Mouse (Mus musculus) intestine, postnatal 0 days (tissue): ENCODE results near the gene Rusc2. TPM values are rescaled to one million over a fixed set of nuclear protein-coding genes. Genes with fewer than 3 reads are reported as not detected.
A peak's percentile ranks its signal among the peaks of the same experiment; 100 is the strongest.

ENCODE experiments used
- ATAC-seq: fragments of 200-750 bp; cut with Nextera tagmentation; 2 replicates; pipeline ENCODE4 v1.8.0; 2017; ENCODE audit warnings: mild to moderate bottlenecking, moderate TSS enrichment, moderate library complexity
- H3K27ac ChIP-seq: fragments of 300-500 bp; sonication (generic); 2 replicates; pipeline ENCODE4 v1.5.1; 2014; ENCODE audit warnings: mild to moderate bottlenecking, low read depth, low read length, moderate library complexity
- H3K27me3 ChIP-seq: fragments of 300-500 bp; sonication (generic); replicated peaks from 2 replicates; pipeline ENCODE4 v1.6.1; 2014; ENCODE audit warnings: low read length, mixed read lengths; ENCODE audit not compliant: control insufficient read depth, insufficient read depth
- H3K36me3 ChIP-seq: fragments of 300-500 bp; sonication (generic); 2 replicates; pipeline ENCODE4 v1.6.1; 2014; ENCODE audit warnings: mild to moderate bottlenecking, moderate library complexity; ENCODE audit not compliant: control insufficient read depth, insufficient read depth
- H3K4me1 ChIP-seq: fragments of 300-500 bp; sonication (generic); replicated peaks from 2 replicates; pipeline ENCODE4 v1.6.1; 2014; ENCODE audit warnings: antibody characterized with exemption, low read length, mixed read lengths; ENCODE audit not compliant: control insufficient read depth, insufficient read depth
- H3K4me2 ChIP-seq: fragments of 300-500 bp; sonication (generic); replicated peaks from 2 replicates; pipeline ENCODE4 v1.6.1; 2014; ENCODE audit warnings: low read depth, mild to moderate bottlenecking, moderate library complexity
- H3K4me3 ChIP-seq: fragments of 300-500 bp; sonication (generic); 2 replicates; pipeline ENCODE4 v1.5.1; 2014; ENCODE audit warnings: low read depth, low read length
- H3K9ac ChIP-seq: fragments of 300-500 bp; sonication (generic); 2 replicates; pipeline ENCODE4 v1.6.1; 2014; ENCODE audit warnings: mild to moderate bottlenecking, low read depth, low read length
- H3K9me3 ChIP-seq: fragments of 300-500 bp; sonication (generic); 2 replicates; pipeline ENCODE4 v1.6.1; 2016; ENCODE audit warnings: mixed run types; ENCODE audit not compliant: control insufficient read depth
- CTCF ChIP-seq: sonication (generic); IDR thresholded peaks from 2 replicates; pipeline ENCODE4 v1.5.1; 2016; ENCODE audit warnings: low read depth, mild to moderate bottlenecking, control low read depth, antibody characterized with exemption, moderate library complexity
- WGBS: fragments of 180-500 bp; shearing (Covaris S2); extraction: QIAGEN DNeasy Blood & Tissue Kit; methylation state at CpG from one replicate; pipeline ENCODE4 v1.1.7; 2014; 5-methylcytosine and 5-hydroxymethylcytosine counted together
- polyA plus RNA-seq: library from polyadenylated mRNA; unstranded; fragments of >200 nt; fragmentation: Nextera tagmentation; extraction: Ambion mirVana; gene quantifications from 2 replicates; pipeline ENCODE4 v1.2.1, GENCODE M21; 2015

The Rusc2 gene
- polyA plus RNA-seq, 1 experiment from 2014 or later: 12.1 TPM

- 47% methylated on average over 23 of the region's 23 CpGs for WGBS
Observed at GRCm38 (mm10) chr4:43427501-43428179, 45.9 kb downstream of the Rusc2 start.

GRCm38 (mm10) chr4:43428180-43428861 lies 46.5 kb downstream of the Rusc2 start:
- WGBS: 45% methylated on average over 16 of the region's 16 CpGs
- TF ChIP-seq CTCF: no peak
- no peaks in the 10 kb centered on the region for H3K9me3 ChIP-seq
- no peaks in the 10 kb centered on the region for H3K27me3 ChIP-seq
- H3K4me3 ChIP-seq: no peak overlapping the region
- H3K36me3 ChIP-seq: peaks cover 41% of the 10 kb centered on the region
- no peak for ATAC-seq
- no peak overlapping the region for H3K4me2 ChIP-seq
- no peak overlapping the region for H3K27ac ChIP-seq
- H3K4me1 ChIP-seq: no peaks in the 10 kb centered on the region
- H3K9ac ChIP-seq: no peak overlapping the region

More at GRCm38 (mm10) chr4:43427501-43428179, 45.9 kb downstream of the Rusc2 start:
- H3K9me3 ChIP-seq: no peaks in the 10 kb centered on the region
- H3K27me3 ChIP-seq: no peaks in the 10 kb centered on the region
- no peak for ATAC-seq
- no peak overlapping the region for H3K27ac ChIP-seq
- no peak for TF ChIP-seq CTCF
- no peaks in the 10 kb centered on the region for H3K4me1 ChIP-seq
- H3K4me3 ChIP-seq: no peak overlapping the region
- no peak overlapping the region for H3K9ac ChIP-seq
- H3K36me3 ChIP-seq: peaks cover 47% of the 10 kb centered on the region
- no peak overlapping the region for H3K4me2 ChIP-seq

GRCm38 (mm10) chr4:43428946-43429345 lies 47.2 kb downstream of the Rusc2 start, which contains the start of gene Fam166b:
Gene Fam166b, minus strand, starts transcription at chr4:43429134.
- H3K4me3 ChIP-seq: no peak within 1 kb of the TSS
- H3K36me3 ChIP-seq: peaks cover 34% of the 10 kb centered on the region
- 18% methylated on average over 10 of the region's 10 CpGs for WGBS
- no peak within 1 kb of the TSS for H3K27ac ChIP-seq
- H3K4me1 ChIP-seq: no peaks in the 10 kb centered on the region
- no peak for ATAC-seq
- TF ChIP-seq CTCF: no peak
- H3K27me3 ChIP-seq: no peaks in the 10 kb centered on the region
- H3K4me2 ChIP-seq: no peak within 1 kb of the TSS
- H3K9ac ChIP-seq: no peak within 1 kb of the TSS
- H3K9me3 ChIP-seq: no peaks in the 10 kb centered on the region

- TF ChIP-seq CTCF: peak; percentile 94
- Histone ChIP-seq H3K27me3 (no peaks in the 10 kb centered on the region), H3K4me3 (no peak overlapping the region), H3K4me1 (no peaks in the 10 kb centered on the region), H3K9me3 (no peaks in the 10 kb centered on the region), H3K36me3 (peaks cover 7% of the 10 kb centered on the region), H3K9ac (no peak overlapping the region), H3K27ac (no peak overlapping the region), H3K4me2 (no peak overlapping the region)
- ATAC-seq: peak; percentile 53; the same call in 1 of the 2 replicates
- 4% methylated on average over 4 of the region's 4 CpGs for WGBS
Observed at GRCm38 (mm10) chr4:43431690-43432089, 49.9 kb downstream of the Rusc2 start.

GRCm38 (mm10) chr4:43432832-43433231 lies 51.1 kb downstream of the Rusc2 start:
- TF ChIP-seq CTCF: no peak
- WGBS: 84% methylated on average over 1 of the region's 1 CpGs

GRCm38 (mm10) chr4:43441639-43442038 lies 59.9 kb downstream of the Rusc2 start, which contains the start of gene Tesk1:
Gene Tesk1, plus strand, starts transcription at chr4:43441939.
- peak within 1 kb of the TSS; percentile 96 for H3K9ac ChIP-seq
- WGBS: 26% methylated on average over 4 of the region's 4 CpGs
- H3K9me3 ChIP-seq: no peaks in the 10 kb centered on the region
- peak within 1 kb of the TSS; percentile 95 for H3K4me2 ChIP-seq
- H3K27me3 ChIP-seq: no peaks in the 10 kb centered on the region
- peak within 1 kb of the TSS; percentile 97 for H3K4me3 ChIP-seq
- H3K27ac ChIP-seq: peak within 1 kb of the TSS; percentile 94
- 0 out of 2 replicates have a peak, but pooled peaks cover 8% of the 10 kb centered on the region for H3K4me1 ChIP-seq
- TF ChIP-seq CTCF: no peak
- H3K36me3 ChIP-seq: peaks cover 14% of the 10 kb centered on the region
- no peak for ATAC-seq

More at GRCm38 (mm10) chr4:43432832-43433231, 51.1 kb downstream of the Rusc2 start:
- no peaks in the 10 kb centered on the region for H3K9me3 ChIP-seq
- ATAC-seq: no peak
- no peak overlapping the region for H3K4me3 ChIP-seq
- H3K9ac ChIP-seq: no peak overlapping the region
- H3K4me1 ChIP-seq: no peaks in the 10 kb centered on the region
- H3K36me3 ChIP-seq: no peaks in the 10 kb centered on the region; the same call in 1 of the 2 replicates
- H3K27me3 ChIP-seq: no peaks in the 10 kb centered on the region
- H3K27ac ChIP-seq: no peak overlapping the region
- H3K4me2 ChIP-seq: no peak overlapping the region
